Comparison of ENCODE assay signal across 22 mouse cellular contexts in genomic region chr9:86522335-86522734, GRCm38 (mm10). TPM values are rescaled to one million over a fixed set of nuclear protein-coding genes. Genes with fewer than 3 reads are reported as not detected.
DNase-seq lines count a peak whose midpoint lies in the region; ATAC-seq and TF ChIP-seq lines count a peak whose summit lies in the region.
"Had no signal": no experiment of that assay in that cellular context is flagged by ENCODE, and none has a peak within 500 bp of the region (broad histone marks: within the 10 kb centered on the region; RNA-seq: fewer than 3 reads in every experiment).

No protein-coding gene starts in this region.

- H3K4me1 ChIP-seq in intestine, postnatal 0 days (replicated peaks; ENCODE audit: control insufficient read depth, insufficient read depth, low read length) = no peaks in the 10 kb centered on the region
- no peaks in the 10 kb centered on the region for H3K4me1 ChIP-seq in intestine, embryonic 15.5 days (replicated peaks)
- H3K4me1 ChIP-seq in lung, embryonic 14.5 days (ENCODE audit: insufficient read depth) = no peaks in the 10 kb centered on the region
- H3K4me1 ChIP-seq: hindbrain, embryonic 13.5 days; limb, embryonic 12.5 days; liver, embryonic 13.5 days; neural tube, embryonic 15.5 days had no signal

- TF ChIP-seq CTCF in intestine, postnatal 0 days (IDR thresholded peaks at IDR 0.05; ENCODE audit: low read depth) = 0 out of 2 replicates have a peak, but pooled peaks have one; percentile 15
- peak; percentile 29; the same call in 1 of the 2 replicates for TF ChIP-seq CTCF in lung, embryonic 14.5 days (IDR thresholded peaks at IDR 0.05; ENCODE audit: low read depth)
- peak; percentile 13 for TF ChIP-seq CTCF in Patski (IDR thresholded peaks at IDR 0.05)

- H3K9ac ChIP-seq in intestine, postnatal 0 days (ENCODE audit: low read depth, low read length) = no peak overlapping the region
- no peak overlapping the region for H3K9ac ChIP-seq in intestine, embryonic 15.5 days
- no peak overlapping the region for H3K9ac ChIP-seq in lung, embryonic 14.5 days
- H3K9ac ChIP-seq: forebrain, postnatal 0 days; hindbrain, embryonic 13.5 days; limb, embryonic 12.5 days; liver, embryonic 13.5 days; neural tube, embryonic 15.5 days had no signal

- no peak overlapping the region for H3K27ac ChIP-seq in intestine, postnatal 0 days (ENCODE audit: low read depth, low read length)
- no peak overlapping the region for H3K27ac ChIP-seq in intestine, embryonic 15.5 days
- no peak overlapping the region for H3K27ac ChIP-seq in lung, embryonic 14.5 days (ENCODE audit: low read depth)
- H3K27ac ChIP-seq: heart, adult 2 months; hindbrain, embryonic 13.5 days; limb, embryonic 12.5 days; liver, embryonic 13.5 days; neural tube, embryonic 15.5 days had no signal

- POLR2A ChIA-PET in Patski (lab: Charles Lee) = no interaction called here

- CTCF ChIA-PET in Patski (lab: Charles Lee) = interaction anchor here (0.7 to 1.1 kb wide), 2 partner anchors 14 to 46 kb away, joined by 4 to 5 read pairs; no protein-coding TSS in a partner anchor

- no peak for ATAC-seq in intestine, postnatal 0 days
- no peak for ATAC-seq in intestine, embryonic 15.5 days
- no peak for ATAC-seq in lung, embryonic 14.5 days (ENCODE audit: insufficient read depth)
- no peak for ATAC-seq in Patski
- no peak for ATAC-seq in inflammation-experienced regulatory T-cells, adult 6 months
- ATAC-seq: forebrain, postnatal 0 days; intestine, embryonic 16.5 days had no signal

- peak; percentile 36 for DNase-seq in lung, embryonic 14.5 days
- no peak for DNase-seq in lung, postnatal 14 days
- DNase-seq in Patski (ENCODE audit: low read depth, low spot score) = no peak
- peak; percentile 12 for DNase-seq in fibroblast of lung, adult 2 months (ENCODE audit: low read depth)
- DNase-seq: adrenal gland, postnatal 36 days; cerebellum, adult 11 months; cerebellum, postnatal 10 days; forebrain, postnatal 0 days; gastrocnemius, postnatal 25 days; heart, adult 2 months; kidney, postnatal 10 days; liver, embryonic 13.5 days; lung, adult 2 months; thymus, adult 2 months had no signal

- peaks cover 41% of the 10 kb centered on the region for H3K36me3 ChIP-seq in intestine, postnatal 0 days (ENCODE audit: control insufficient read depth, insufficient read depth)
- H3K36me3 ChIP-seq in intestine, embryonic 15.5 days = peaks cover 9% of the 10 kb centered on the region; the same call in 1 of the 2 replicates
- H3K36me3 ChIP-seq in lung, embryonic 14.5 days (ENCODE audit: insufficient read depth) = peaks cover 29% of the 10 kb centered on the region

- no peaks in the 10 kb centered on the region for H3K9me3 ChIP-seq in intestine, postnatal 0 days (ENCODE audit: control insufficient read depth)
- H3K9me3 ChIP-seq in intestine, embryonic 15.5 days = no peaks in the 10 kb centered on the region
- no peaks in the 10 kb centered on the region for H3K9me3 ChIP-seq in lung, embryonic 14.5 days (ENCODE audit: low read depth, low read length)
- H3K9me3 ChIP-seq: hindbrain, embryonic 13.5 days; limb, embryonic 12.5 days; liver, embryonic 13.5 days; neural tube, embryonic 15.5 days had no signal

- H3K4me2 ChIP-seq in intestine, postnatal 0 days (replicated peaks; ENCODE audit: low read depth) = no peak overlapping the region
- H3K4me2 ChIP-seq in intestine, embryonic 15.5 days (replicated peaks) = no peak overlapping the region
- H3K4me2 ChIP-seq in lung, embryonic 14.5 days = no peak overlapping the region
- H3K4me2 ChIP-seq: hindbrain, embryonic 13.5 days; limb, embryonic 12.5 days; liver, embryonic 13.5 days; midbrain, embryonic 11.5 days; neural tube, embryonic 15.5 days had no signal

- in situ Hi-C loops in Patski (cut with MboI; ENCODE audit: low pct_unique_long_range_greater_than_20kb) = no loop called here

- no peak overlapping the region for H3K4me3 ChIP-seq in intestine, postnatal 0 days (ENCODE audit: low read depth, low read length)
- H3K4me3 ChIP-seq in intestine, embryonic 15.5 days (replicated peaks) = no peak overlapping the region
- H3K4me3 ChIP-seq in lung, embryonic 14.5 days (ENCODE audit: low read depth, low read length) = no peak overlapping the region
- H3K4me3 ChIP-seq: heart, adult 2 months; hindbrain, embryonic 13.5 days; limb, embryonic 12.5 days; liver, embryonic 13.5 days; neural tube, embryonic 15.5 days had no signal

- no peaks in the 10 kb centered on the region for H3K27me3 ChIP-seq in intestine, postnatal 0 days (replicated peaks; ENCODE audit: control insufficient read depth, insufficient read depth, low read length)
- no peaks in the 10 kb centered on the region for H3K27me3 ChIP-seq in intestine, embryonic 15.5 days (replicated peaks)
- no peaks in the 10 kb centered on the region for H3K27me3 ChIP-seq in lung, embryonic 14.5 days (ENCODE audit: insufficient read depth, low read length)
- no peaks in the 10 kb centered on the region for H3K27me3 ChIP-seq in Patski
- H3K27me3 ChIP-seq: hindbrain, embryonic 13.5 days; limb, embryonic 12.5 days; liver, embryonic 13.5 days; neural tube, embryonic 15.5 days had no signal

RNA-seq across cellular contexts. Expression of gene Pgm3, which starts 49.3 kb away (rescaled TPM):
- 84.4 and 85.0 TPM in 2 replicates for polyA plus RNA-seq in intestine, postnatal 0 days (2015; fragmentation: Nextera tagmentation; extraction: Ambion mirVana)
- 40.6 and 42.4 TPM in 2 replicates for polyA plus RNA-seq in intestine, embryonic 15.5 days (2015; fragmentation: Nextera tagmentation; extraction: Ambion mirVana)
- polyA plus RNA-seq in lung, embryonic 14.5 days (2014; fragmentation: Nextera tagmentation; extraction: Ambion mirVana) = 35.1 and 37.7 TPM in 2 replicates
- polyA plus RNA-seq in Patski (2021) = 27.6 TPM
- 10 to 100 TPM; 16.4 to 21.3 (median 19.2) TPM for polyA plus RNA-seq in inflammation-experienced regulatory T-cells, adult 6 months (2017; shearing (Covaris generic))

RNA-seq across cellular contexts. Expression of gene Rwdd2a, which starts 49.5 kb away (rescaled TPM):
- 5.8 and 6.5 TPM in 2 replicates for polyA plus RNA-seq in intestine, postnatal 0 days (2015; fragmentation: Nextera tagmentation; extraction: Ambion mirVana)
- 2.7 and 2.9 TPM in 2 replicates for polyA plus RNA-seq in intestine, embryonic 15.5 days (2015; fragmentation: Nextera tagmentation; extraction: Ambion mirVana)
- polyA plus RNA-seq in lung, embryonic 14.5 days (2014; fragmentation: Nextera tagmentation; extraction: Ambion mirVana) = 4.1 and 5.3 TPM in 2 replicates
- 5.6 TPM for polyA plus RNA-seq in Patski (2021)
- polyA plus RNA-seq in inflammation-experienced regulatory T-cells, adult 6 months (2017; shearing (Covaris generic)) = 1 to 10 TPM; 4.6 to 5.7 (median 5.6) TPM

RNA-seq across cellular contexts. Expression of gene Dop1a, which starts 55.4 kb away (rescaled TPM):
- 10.0 and 11.1 TPM in 2 replicates for polyA plus RNA-seq in intestine, postnatal 0 days (2015; fragmentation: Nextera tagmentation; extraction: Ambion mirVana)
- 11.0 and 12.0 TPM in 2 replicates for polyA plus RNA-seq in intestine, embryonic 15.5 days (2015; fragmentation: Nextera tagmentation; extraction: Ambion mirVana)
- polyA plus RNA-seq in lung, embryonic 14.5 days (2014; fragmentation: Nextera tagmentation; extraction: Ambion mirVana) = 15.5 and 19.3 TPM in 2 replicates
- polyA plus RNA-seq in Patski (2021) = 21.7 TPM
- 10 to 100 TPM; 17.3 to 41.2 (median 32.1) TPM for polyA plus RNA-seq in inflammation-experienced regulatory T-cells, adult 6 months (2017; shearing (Covaris generic))

RNA-seq across cellular contexts. Expression of gene Ube2cbp, which starts 57.6 kb away (rescaled TPM):
- 1.6 and 2.1 TPM in 2 replicates for polyA plus RNA-seq in intestine, postnatal 0 days (2015; fragmentation: Nextera tagmentation; extraction: Ambion mirVana)
- polyA plus RNA-seq in intestine, embryonic 15.5 days (2015; fragmentation: Nextera tagmentation; extraction: Ambion mirVana) = 4.5 and 5.1 TPM in 2 replicates
- polyA plus RNA-seq in lung, embryonic 14.5 days (2014; fragmentation: Nextera tagmentation; extraction: Ambion mirVana) = 6.1 and 7.2 TPM in 2 replicates
- 5.3 TPM for polyA plus RNA-seq in Patski (2021)
- 1 to 10 TPM; 1.8 to 5.2 (median 4.7) TPM for polyA plus RNA-seq in inflammation-experienced regulatory T-cells, adult 6 months (2017; shearing (Covaris generic))

Comparison
In these comparisons a context has a peak if more than half of its experiments do, and no peak if none do; other contexts are left out.
1. DNase-seq: peak in lung, embryonic 14.5 days (single experiment) and fibroblast of lung, adult 2 months (single experiment); none in lung, postnatal 14 days (single experiment) and Patski (single experiment).
2. Peak in every context shown above with its lines, with median percentiles within 50 percentile points of each other: CTCF ChIP-seq.